Mouse (Mus musculus) stomach, postnatal 0 days (tissue): ENCODE measurements around the gene 4930438A08Rik. TPM values are rescaled to one million over a fixed set of nuclear protein-coding genes. Genes with fewer than 3 reads are reported as not detected.

Source experiments
- ATAC-seq: fragments of 200-750 bp; cut with Nextera tagmentation; 2 replicates; pipeline ENCODE4 v1.8.0; 2017; ENCODE audit not compliant: low FRiP score, low TSS enrichment
- DNase-seq: peaks from one replicate; pipeline ENCODE4 v3.0.0-alpha.2; 2016; ENCODE audit warnings: low spot score
- H3K27ac ChIP-seq: fragments of 300-500 bp; sonication (generic); replicated peaks from 2 replicates; pipeline ENCODE4 v1.5.1; 2014; ENCODE audit warnings: mild to moderate bottlenecking, control low read depth
- H3K27me3 ChIP-seq: fragments of 300-500 bp; sonication (generic); 2 replicates; pipeline ENCODE4 v1.6.1; 2014; ENCODE audit warnings: low read length; ENCODE audit not compliant: control insufficient read depth, insufficient read depth
- H3K36me3 ChIP-seq: fragments of 300-500 bp; sonication (generic); 2 replicates; pipeline ENCODE4 v1.6.1; 2014; ENCODE audit warnings: low read length, mixed read lengths; ENCODE audit not compliant: control insufficient read depth, insufficient read depth
- H3K4me1 ChIP-seq: fragments of 300-500 bp; sonication (generic); replicated peaks from 2 replicates; pipeline ENCODE4 v1.6.1; 2014; ENCODE audit warnings: antibody characterized with exemption; ENCODE audit not compliant: control insufficient read depth, insufficient read depth
- H3K4me2 ChIP-seq: fragments of 300-500 bp; sonication (generic); replicated peaks from 2 replicates; pipeline ENCODE4 v1.6.1; 2014; ENCODE audit warnings: low read depth, mild to moderate bottlenecking, control low read depth, moderate library complexity
- H3K4me3 ChIP-seq: fragments of 300-500 bp; sonication (generic); 2 replicates; pipeline ENCODE4 v1.5.1; 2014; ENCODE audit warnings: low read depth, low read length, control low read depth
- H3K9ac ChIP-seq: fragments of 300-500 bp; sonication (generic); 2 replicates; pipeline ENCODE4 v1.6.1; 2014; ENCODE audit warnings: mild to moderate bottlenecking, low read length, control low read depth, mixed read lengths
- H3K9me3 ChIP-seq: fragments of 300-500 bp; sonication (generic); 2 replicates; pipeline ENCODE4 v1.6.1; 2016; ENCODE audit warnings: low read length; ENCODE audit not compliant: control insufficient read depth
- CTCF ChIP-seq: IDR thresholded peaks from 2 replicates; pipeline ENCODE4 v1.5.1; 2016; ENCODE audit warnings: antibody characterized with exemption, low read depth, mild to moderate bottlenecking, moderate library complexity
- EP300 ChIP-seq: optimal IDR thresholded peaks from 2 replicates; pipeline ENCODE3; 2016; ENCODE audit warnings: antibody characterized with exemption
- WGBS: fragments of 180-500 bp; shearing (Covaris S2); extraction: QIAGEN DNeasy Blood & Tissue Kit; methylation state at CpG from one replicate; pipeline ENCODE4 v1.1.7; 2014; 5-methylcytosine and 5-hydroxymethylcytosine counted together
- polyA plus RNA-seq: library from polyadenylated mRNA; unstranded; fragments of >200 nt; fragmentation: Nextera tagmentation; extraction: Ambion mirVana; gene quantifications from 2 replicates; pipeline ENCODE4 v1.2.1, GENCODE M21; 2015

The 4930438A08Rik gene
- polyA plus RNA-seq, 1 experiment from 2014 or later, result 0.49 TPM

DNA sequence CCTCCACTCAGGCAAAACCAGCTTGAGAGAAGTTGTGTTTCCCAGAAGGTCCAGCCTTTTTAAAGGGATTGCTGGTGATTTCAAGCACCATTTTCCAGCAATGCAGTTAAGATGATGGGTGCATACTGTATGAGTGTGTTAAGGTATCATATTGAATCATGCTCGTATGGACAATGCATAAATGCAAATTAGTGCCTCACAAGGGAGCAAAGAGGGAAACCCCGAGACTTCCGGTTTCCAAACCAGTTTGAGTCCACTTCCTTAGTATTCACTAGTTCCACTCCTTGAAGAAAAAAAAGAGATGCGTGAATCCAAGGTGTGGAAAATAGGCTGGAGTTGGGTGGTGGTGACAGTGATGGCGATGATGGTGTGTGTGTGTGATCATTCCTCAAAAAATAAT lies 7.9 kb downstream of the 4930438A08Rik start:
- WGBS, result 75% methylated on average over 5 of the region's 5 CpGs
- Histone ChIP-seq H3K27me3 (no peaks in the 10 kb centered on the region), H3K4me3 (no peak overlapping the region), H3K4me1 (no peaks in the 10 kb centered on the region), H3K36me3 (no peaks in the 10 kb centered on the region), H3K4me2 (no peak overlapping the region), H3K27ac (no peak overlapping the region), H3K9me3 (no peaks in the 10 kb centered on the region), H3K9ac (no peak overlapping the region)
- no peak for TF ChIP-seq CTCF
- no peak for TF ChIP-seq EP300
- ATAC-seq, result no peak
- no peak for DNase-seq

DNA sequence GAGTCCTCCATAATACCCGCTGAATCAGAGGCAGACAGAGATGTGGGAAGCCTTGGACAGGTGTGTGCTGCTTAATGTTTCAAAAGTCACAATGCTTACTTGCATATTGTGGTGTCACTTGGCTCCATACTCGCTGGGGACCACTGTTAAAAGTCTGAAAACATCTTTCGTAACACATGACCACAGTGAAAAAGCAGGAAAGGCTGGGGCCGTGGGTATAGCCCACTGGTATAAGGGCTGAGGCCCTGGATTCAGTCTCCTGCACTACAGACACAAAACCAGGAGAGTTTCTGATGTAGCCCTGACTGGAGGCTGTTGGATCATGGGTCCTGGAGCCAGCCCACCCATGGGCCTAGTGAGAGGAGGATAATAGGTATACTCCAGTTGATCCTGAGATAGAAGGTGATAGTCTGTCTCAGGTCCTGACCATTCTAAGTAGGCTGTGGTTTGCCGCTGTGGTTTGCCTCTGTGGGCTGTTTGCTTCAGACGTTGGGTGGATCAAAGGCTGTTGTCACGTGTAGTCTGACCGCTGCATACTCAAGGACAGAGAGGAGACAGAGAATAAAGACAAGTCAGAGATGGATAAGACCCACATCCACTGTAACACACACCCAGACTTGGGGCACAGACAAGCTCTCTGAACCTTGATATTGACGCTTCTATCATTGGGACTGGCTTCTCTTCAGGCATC lies 15.5 kb downstream of the 4930438A08Rik start:
- Histone ChIP-seq H3K4me2 (no peak overlapping the region), H3K9me3 (no peaks in the 10 kb centered on the region), H3K36me3 (no peaks in the 10 kb centered on the region), H3K27me3 (no peaks in the 10 kb centered on the region), H3K27ac (no peak overlapping the region), H3K9ac (no peak overlapping the region), H3K4me3 (no peak overlapping the region), H3K4me1 (no peaks in the 10 kb centered on the region)
- TF ChIP-seq CTCF (no peak), EP300 (no peak)
- WGBS, result 66% methylated on average over 9 of the region's 9 CpGs
- DNase-seq, result no peak
- ATAC-seq, result no peak

DNA sequence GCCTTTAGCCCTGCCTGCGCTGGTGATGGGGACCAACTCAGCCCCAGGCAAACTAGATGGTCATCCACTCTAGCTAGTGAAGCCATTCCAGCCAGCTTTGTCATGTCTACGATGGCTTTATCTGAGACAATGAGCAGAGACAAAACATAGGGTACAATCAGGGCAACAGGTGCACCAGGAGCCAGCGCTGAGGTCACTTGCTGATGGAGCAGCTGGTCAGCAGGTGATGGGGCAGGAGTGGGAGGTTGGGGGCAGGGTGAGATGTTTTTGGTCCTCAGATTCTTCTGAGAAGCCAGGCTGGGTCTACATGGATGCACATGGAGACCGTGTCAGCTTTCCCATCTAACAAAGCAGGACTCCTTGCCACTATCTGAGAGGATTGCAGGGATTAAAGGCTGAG lies 16.2 kb downstream of the 4930438A08Rik start:
- no peak for DNase-seq
- H3K27me3 ChIP-seq, result no peaks in the 10 kb centered on the region
- H3K4me1 ChIP-seq, result no peaks in the 10 kb centered on the region
- H3K36me3 ChIP-seq, result no peaks in the 10 kb centered on the region
- TF ChIP-seq CTCF (no peak), EP300 (no peak)
- no peak overlapping the region for H3K9ac ChIP-seq
- no peak overlapping the region for H3K4me3 ChIP-seq
- no peak for ATAC-seq
- no peak overlapping the region for H3K27ac ChIP-seq
- WGBS, result 88% methylated on average over 4 of the region's 4 CpGs
- H3K9me3 ChIP-seq, result no peaks in the 10 kb centered on the region
- no peak overlapping the region for H3K4me2 ChIP-seq

DNA sequence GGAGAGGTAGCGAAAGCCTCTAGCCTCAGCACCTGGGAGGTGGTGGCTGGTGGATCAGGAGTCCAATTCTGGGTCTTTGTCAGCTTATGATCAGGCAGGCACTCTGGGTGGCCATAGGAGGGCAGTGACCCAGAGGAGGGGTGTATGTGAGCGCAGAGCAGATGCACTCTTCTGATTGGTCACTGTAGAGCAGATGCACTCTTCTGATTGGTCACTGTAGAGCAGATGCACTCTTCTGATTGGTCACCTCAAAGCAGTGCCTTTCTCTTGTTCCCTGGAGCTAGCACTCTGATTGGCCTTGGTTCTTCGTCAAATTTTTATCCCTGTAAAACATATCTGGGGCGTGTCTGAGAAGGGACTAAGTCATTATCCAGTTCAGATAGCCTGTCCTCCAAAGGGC lies 18.2 kb downstream of the 4930438A08Rik start:
- H3K36me3 ChIP-seq, result no peaks in the 10 kb centered on the region
- no peaks in the 10 kb centered on the region for H3K27me3 ChIP-seq
- WGBS, result 49% methylated on average over 4 of the region's 4 CpGs
- H3K4me2 ChIP-seq, result no peak overlapping the region
- H3K9ac ChIP-seq, result no peak overlapping the region
- H3K27ac ChIP-seq, result no peak overlapping the region
- no peaks in the 10 kb centered on the region for H3K4me1 ChIP-seq
- ATAC-seq (0 out of 2 replicates have a peak, but pooled peaks have one; percentile 51), DNase-seq (no peak)
- TF ChIP-seq CTCF, result no peak
- no peak for TF ChIP-seq EP300
- H3K4me3 ChIP-seq, result no peak overlapping the region
- no peaks in the 10 kb centered on the region for H3K9me3 ChIP-seq

DNA sequence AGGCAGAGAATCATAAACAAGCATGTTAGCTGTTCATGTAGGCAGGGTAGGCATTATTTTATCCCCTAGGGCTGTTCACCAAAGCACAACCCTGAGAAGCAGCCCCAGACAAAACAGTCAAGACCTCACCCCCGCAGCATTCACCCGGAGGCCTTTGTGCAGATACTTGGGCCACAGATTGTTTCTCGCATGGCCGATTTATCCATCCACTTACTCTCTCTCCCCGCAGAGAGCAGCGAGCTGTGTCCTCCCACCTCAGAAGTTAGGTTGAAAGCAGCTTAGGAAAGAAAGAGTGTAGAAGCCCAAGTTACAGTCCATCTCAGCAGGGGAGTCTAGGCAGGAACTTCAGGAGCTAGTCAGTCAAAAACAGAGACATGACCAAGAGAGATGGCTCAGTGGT lies 22.8 kb downstream of the 4930438A08Rik start:
- 87% methylated on average over 6 of the region's 6 CpGs for WGBS
- no peak overlapping the region for H3K9ac ChIP-seq
- no peaks in the 10 kb centered on the region for H3K9me3 ChIP-seq
- no peak overlapping the region for H3K4me2 ChIP-seq
- no peaks in the 10 kb centered on the region for H3K36me3 ChIP-seq
- no peak overlapping the region for H3K4me3 ChIP-seq
- TF ChIP-seq CTCF, result no peak
- no peak for TF ChIP-seq EP300
- no peaks in the 10 kb centered on the region for H3K27me3 ChIP-seq
- no peaks in the 10 kb centered on the region for H3K4me1 ChIP-seq
- ATAC-seq (no peak), DNase-seq (no peak)
- no peak overlapping the region for H3K27ac ChIP-seq

DNA sequence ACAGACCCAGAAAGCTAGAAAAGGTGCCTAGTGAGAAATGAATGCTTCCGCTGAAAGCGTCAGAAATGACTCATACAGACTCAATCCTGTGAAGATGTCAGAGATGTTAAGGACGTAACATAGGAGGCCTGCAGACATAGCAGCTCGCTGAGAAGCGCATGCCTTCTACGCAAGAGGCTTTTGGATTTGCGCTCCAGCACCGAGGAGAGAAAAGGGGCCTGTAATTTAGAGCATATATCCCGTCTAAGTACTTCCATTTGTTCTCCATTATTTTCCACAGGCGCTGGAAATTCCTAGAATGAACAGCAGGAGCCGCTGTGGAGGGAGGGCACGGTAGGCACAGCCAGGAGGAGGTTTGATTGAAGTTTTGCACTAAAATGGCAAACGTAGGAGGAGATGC lies 26.5 kb downstream of the 4930438A08Rik start:
- WGBS, result 13% methylated on average over 13 of the region's 13 CpGs
- H3K36me3 ChIP-seq, result no peaks in the 10 kb centered on the region
- H3K27ac ChIP-seq, result no peak overlapping the region
- no peak overlapping the region for H3K9ac ChIP-seq
- H3K4me1 ChIP-seq, result no peaks in the 10 kb centered on the region
- no peaks in the 10 kb centered on the region for H3K9me3 ChIP-seq
- ATAC-seq (peak; percentile 20; the same call in 1 of the 2 replicates), DNase-seq (peak; percentile 81)
- peak overlapping the region; percentile 71 for H3K4me2 ChIP-seq
- H3K27me3 ChIP-seq, result no peaks in the 10 kb centered on the region
- TF ChIP-seq CTCF (peak; percentile 80), EP300 (no peak)
- peak overlapping the region; percentile 57; the same call in 1 of the 2 replicates for H3K4me3 ChIP-seq
